ENCODE assay signal across 18 mouse cellular contexts in the genomic region with DNA sequence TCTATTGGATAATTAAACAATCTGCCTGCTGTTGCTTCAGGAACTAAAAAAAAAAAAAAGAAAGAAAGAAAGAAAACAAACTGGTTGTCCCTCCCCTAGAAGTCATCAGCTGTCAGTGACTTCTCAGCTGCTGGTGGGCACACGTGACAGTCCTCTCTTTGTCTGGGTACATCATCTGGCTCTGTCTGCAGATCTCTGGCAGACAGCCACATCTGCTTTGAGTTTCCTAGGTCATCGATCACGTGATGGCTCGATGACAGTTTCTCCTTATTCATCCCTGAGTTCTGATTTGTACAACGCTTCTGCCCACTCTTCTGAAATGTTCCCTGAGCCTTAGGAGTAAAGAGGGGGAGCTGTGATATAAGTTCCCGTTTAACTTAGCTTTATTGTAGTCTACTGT.
DNase-seq lines count a peak whose midpoint lies in the region; ATAC-seq and TF ChIP-seq lines count a peak whose summit lies in the region.
"Had no signal": no experiment of that assay in that cellular context is flagged by ENCODE, and none has a peak within 500 bp of the region (broad histone marks: within the 10 kb centered on the region; RNA-seq: fewer than 3 reads in every experiment).

No protein-coding gene starts in this region.

- TF ChIP-seq EP300 in lung, postnatal 0 days (IDR thresholded peaks at IDR 0.05): no peak

- no peaks in the 10 kb centered on the region for H3K4me1 ChIP-seq in lung, embryonic 14.5 days (ENCODE audit: insufficient read depth)
- no peaks in the 10 kb centered on the region for H3K4me1 ChIP-seq in lung, postnatal 0 days (ENCODE audit: insufficient read depth, low read depth, low read length)
- H3K4me1 ChIP-seq: embryonic facial prominence, embryonic 13.5 days; midbrain, embryonic 12.5 days had no signal

- H3K27ac ChIP-seq in lung, embryonic 14.5 days (ENCODE audit: low read depth): no peak overlapping the region
- no peak overlapping the region for H3K27ac ChIP-seq in lung, postnatal 0 days (ENCODE audit: low read length)
- H3K27ac ChIP-seq: embryonic facial prominence, embryonic 13.5 days; midbrain, embryonic 12.5 days had no signal

- ATAC-seq in lung, embryonic 14.5 days (ENCODE audit: insufficient read depth): no peak
- ATAC-seq in lung, postnatal 0 days: no peak

- peak; percentile 21 to 25 for DNase-seq in cerebellum, postnatal 10 days
- no peak for DNase-seq in cerebellum, adult 9-10 months
- peak; percentile 8 for DNase-seq in lung, embryonic 14.5 days
- DNase-seq in lung, postnatal 0 days (ENCODE audit: low spot score): no peak
- DNase-seq in embryo, embryonic 10.5 days (ENCODE audit: low spot score): peak; percentile 66
- peak; percentile 64 for DNase-seq in mesoderm, embryonic 11.5 days (ENCODE audit: low read depth, low spot score)
- no peak for DNase-seq in left cerebral cortex, postnatal 4 days
- DNase-seq in spleen, adult 18-20 months: no peak
- DNase-seq: cerebellum, adult 9-11 months; gastrocnemius, postnatal 25 days; kidney, adult 18-20 months; kidney, postnatal 36 days; layer of hippocampus, adult 9-11 months; liver; lung, adult 18-20 months; lung, postnatal 4 days had no signal

- intact Hi-C loops in left cerebral cortex, postnatal 4 days (cut with DNase I): no loop called here

- H3K4me2 ChIP-seq in lung, embryonic 14.5 days: no peak overlapping the region
- H3K4me2 ChIP-seq in lung, postnatal 0 days (replicated peaks; ENCODE audit: low read depth, low read length): no peak overlapping the region
- H3K4me2 ChIP-seq: embryonic facial prominence, embryonic 13.5 days; midbrain, embryonic 12.5 days had no signal

- TF ChIP-seq CTCF in lung, embryonic 14.5 days (IDR thresholded peaks at IDR 0.05; ENCODE audit: low read depth): no peak
- TF ChIP-seq CTCF in lung, postnatal 0 days (IDR thresholded peaks at IDR 0.05): no peak

- no peak overlapping the region for H3K9ac ChIP-seq in lung, embryonic 14.5 days
- H3K9ac ChIP-seq in lung, postnatal 0 days (replicated peaks; ENCODE audit: low read depth): no peak overlapping the region
- H3K9ac ChIP-seq: embryonic facial prominence, embryonic 13.5 days; midbrain, embryonic 12.5 days had no signal

- no peaks in the 10 kb centered on the region for H3K36me3 ChIP-seq in lung, embryonic 14.5 days (ENCODE audit: insufficient read depth)
- no peaks in the 10 kb centered on the region for H3K36me3 ChIP-seq in lung, postnatal 0 days (ENCODE audit: insufficient read depth, low read length)
- H3K36me3 ChIP-seq: embryonic facial prominence, embryonic 13.5 days; midbrain, embryonic 12.5 days had no signal

- H3K9me3 ChIP-seq in lung, embryonic 14.5 days (ENCODE audit: low read depth, low read length): no peaks in the 10 kb centered on the region
- H3K9me3 ChIP-seq in lung, postnatal 0 days (ENCODE audit: low read length): no peaks in the 10 kb centered on the region
- H3K9me3 ChIP-seq: embryonic facial prominence, embryonic 13.5 days; midbrain, embryonic 12.5 days had no signal

- WGBS in lung, embryonic 14.5 days: 62% methylated on average over 6 of the region's 6 CpGs
- WGBS in lung, postnatal 0 days: 66% methylated on average over 6 of the region's 6 CpGs

- H3K4me3 ChIP-seq in lung, embryonic 14.5 days (ENCODE audit: low read depth, low read length): no peak overlapping the region
- no peak overlapping the region for H3K4me3 ChIP-seq in lung, postnatal 0 days (ENCODE audit: low read depth, low read length)
- H3K4me3 ChIP-seq: embryonic facial prominence, embryonic 13.5 days; midbrain, embryonic 12.5 days had no signal

- no peaks in the 10 kb centered on the region for H3K27me3 ChIP-seq in lung, embryonic 14.5 days (ENCODE audit: insufficient read depth, low read length)
- no peaks in the 10 kb centered on the region for H3K27me3 ChIP-seq in lung, postnatal 0 days (replicated peaks; ENCODE audit: insufficient read depth, low read length)
- H3K27me3 ChIP-seq: embryonic facial prominence, embryonic 13.5 days; midbrain, embryonic 12.5 days had no signal

Comparison
In these comparisons a context has a peak if more than half of its experiments do, and no peak if none do; other contexts are left out.
1. DNase-seq: peak in cerebellum, postnatal 10 days (2 of 2), lung, embryonic 14.5 days (single experiment), embryo, embryonic 10.5 days (single experiment) and mesoderm, embryonic 11.5 days (single experiment); none in cerebellum, adult 9-10 months (single experiment), lung, postnatal 0 days (single experiment), left cerebral cortex, postnatal 4 days (single experiment) and spleen, adult 18-20 months (0 of 2).